Mouse (Mus musculus): ENCODE data around the gene Dgkb.

Dgkb gene

GRCm38 (mm10) chr12:37817426-37817825 lies at the start of gene Dgkb:
TSS of gene Dgkb (plus strand) at chr12:37817726.
- no peak for DNase-seq (ENCODE audit: low read depth in 1 of 2, low spot score in 2 of 2)

- no peak for DNase-seq (ENCODE audit: low read depth in 1 of 2, low spot score in 2 of 2)
Observed at GRCm38 (mm10) chr12:37769844-37770243, 47.7 kb upstream of the Dgkb start.

GRCm38 (mm10) chr12:37773681-37774357 lies 43.7 kb upstream of the Dgkb start:
- no peak for DNase-seq (ENCODE audit: low read depth in 1 of 2, low spot score in 2 of 2)

- DNase-seq (ENCODE audit: low read depth in 1 of 2, low spot score in 2 of 2): no peak
Observed at GRCm38 (mm10) chr12:37774591-37774990, 42.9 kb upstream of the Dgkb start.

GRCm38 (mm10) chr12:37796265-37796928 lies 21.1 kb upstream of the Dgkb start:
- DNase-seq (ENCODE audit: low read depth in 1 of 2, low spot score in 2 of 2): no peak

- DNase-seq (ENCODE audit: low read depth in 1 of 2, low spot score in 2 of 2): no peak
Observed at GRCm38 (mm10) chr12:37814122-37814521, 3.4 kb upstream of the Dgkb start.

GRCm38 (mm10) chr12:37821052-37821810 lies 3.7 kb downstream of the Dgkb start:
- DNase-seq (ENCODE audit: low read depth in 1 of 2, low spot score in 2 of 2): no peak

- DNase-seq (ENCODE audit: low read depth in 1 of 2, low spot score in 2 of 2): no peak
Observed at GRCm38 (mm10) chr12:37880042-37881017, 62.8 kb downstream of the Dgkb start.

GRCm38 (mm10) chr12:37881376-37881775 lies 63.9 kb downstream of the Dgkb start:
- DNase-seq (ENCODE audit: low read depth in 1 of 2, low spot score in 2 of 2): no peak

- DNase-seq (ENCODE audit: low read depth in 1 of 2, low spot score in 2 of 2): no peak
Observed at GRCm38 (mm10) chr12:37882796-37883195, 65.3 kb downstream of the Dgkb start.

- no peak for DNase-seq (ENCODE audit: low read depth in 1 of 2, low spot score in 2 of 2)
Observed at GRCm38 (mm10) chr12:37883781-37884180, 66.3 kb downstream of the Dgkb start.

GRCm38 (mm10) chr12:37888591-37888990 lies 71.1 kb downstream of the Dgkb start:
- DNase-seq (ENCODE audit: low read depth in 1 of 2, low spot score in 2 of 2): no peak

- DNase-seq (ENCODE audit: low read depth in 1 of 2, low spot score in 2 of 2): no peak
Observed at GRCm38 (mm10) chr12:37889431-37889830, 71.9 kb downstream of the Dgkb start.

GRCm38 (mm10) chr12:37891336-37891735 lies 73.8 kb downstream of the Dgkb start:
- no peak for DNase-seq (ENCODE audit: low read depth in 1 of 2, low spot score in 2 of 2)

- DNase-seq (ENCODE audit: low read depth in 1 of 2, low spot score in 2 of 2): no peak
Observed at GRCm38 (mm10) chr12:37942163-37942562, 124.6 kb downstream of the Dgkb start.

- no peak for DNase-seq (ENCODE audit: low read depth in 1 of 2, low spot score in 2 of 2)
Observed at GRCm38 (mm10) chr12:37956193-37956592, 138.7 kb downstream of the Dgkb start.

GRCm38 (mm10) chr12:37971482-37971881 lies 154.0 kb downstream of the Dgkb start:
- no peak for DNase-seq (ENCODE audit: low read depth in 1 of 2, low spot score in 2 of 2)

- DNase-seq (ENCODE audit: low read depth in 1 of 2, low spot score in 2 of 2): no peak
Observed at GRCm38 (mm10) chr12:37978498-37979187, 161.1 kb downstream of the Dgkb start.

- DNase-seq (ENCODE audit: low read depth in 1 of 2, low spot score in 2 of 2): no peak
Observed at GRCm38 (mm10) chr12:37985352-37985751, 167.8 kb downstream of the Dgkb start.

- DNase-seq (ENCODE audit: low read depth in 1 of 2, low spot score in 2 of 2): no peak
Observed at GRCm38 (mm10) chr12:37988066-37988591, 170.6 kb downstream of the Dgkb start.
